22 mouse cellular contexts compared by ENCODE assay signal in genomic region chr13:56026623-56027022, GRCm38 (mm10).
DNase-seq lines count a peak whose midpoint lies in the region; ATAC-seq and TF ChIP-seq lines count a peak whose summit lies in the region.
"Had no signal": no experiment of that assay in that cellular context is flagged by ENCODE, and none has a peak within 500 bp of the region (broad histone marks: within the 10 kb centered on the region; RNA-seq: fewer than 3 reads in every experiment).

No protein-coding gene starts in this region.

- H3K9me3 ChIP-seq in lung, embryonic 14.5 days (ENCODE audit: low read depth, low read length), result no peaks in the 10 kb centered on the region
- no peaks in the 10 kb centered on the region for H3K9me3 ChIP-seq in stomach, embryonic 16.5 days (replicated peaks; ENCODE audit: control insufficient read depth, low read length)
- no peaks in the 10 kb centered on the region for H3K9me3 ChIP-seq in stomach, postnatal 0 days (ENCODE audit: control insufficient read depth, low read length)
- H3K9me3 ChIP-seq: embryonic facial prominence, embryonic 10.5 days; embryonic facial prominence, embryonic 12.5 days; forebrain, embryonic 13.5 days; forebrain, embryonic 15.5 days had no signal

- no peak for ATAC-seq in lung, embryonic 14.5 days (ENCODE audit: insufficient read depth)
- ATAC-seq in stomach, embryonic 16.5 days (ENCODE audit: insufficient read depth, low FRiP score), result no peak
- ATAC-seq in stomach, postnatal 0 days (ENCODE audit: low FRiP score, low TSS enrichment), result no peak
- ATAC-seq: activated CD4-positive, CD25-positive, alpha-beta regulatory T cell, adult 4 months; forebrain, embryonic 13.5 days; forebrain, embryonic 15.5 days; Patski had no signal

- TF ChIP-seq EP300 in stomach, postnatal 0 days (optimal IDR thresholded peaks at IDR 0.05), result no peak

- H3K9ac ChIP-seq in lung, embryonic 14.5 days, result no peak overlapping the region
- no peak overlapping the region for H3K9ac ChIP-seq in stomach, embryonic 16.5 days (ENCODE audit: low read length)
- H3K9ac ChIP-seq in stomach, postnatal 0 days (ENCODE audit: low read length), result no peak overlapping the region
- H3K9ac ChIP-seq: embryonic facial prominence, embryonic 12.5 days; forebrain, embryonic 13.5 days; forebrain, embryonic 15.5 days had no signal

- H3K4me1 ChIP-seq in lung, embryonic 14.5 days (ENCODE audit: insufficient read depth), result no peaks in the 10 kb centered on the region
- peaks cover 26% of the 10 kb centered on the region for H3K4me1 ChIP-seq in stomach, embryonic 16.5 days (ENCODE audit: control insufficient read depth, insufficient read depth, low read length)
- 0 out of 2 replicates have a peak, but pooled peaks cover 2% of the 10 kb centered on the region for H3K4me1 ChIP-seq in stomach, postnatal 0 days (replicated peaks; ENCODE audit: control insufficient read depth, insufficient read depth)
- H3K4me1 ChIP-seq: forebrain, embryonic 13.5 days; forebrain, embryonic 15.5 days had no signal

- H3K4me2 ChIP-seq in lung, embryonic 14.5 days, result no peak overlapping the region
- H3K4me2 ChIP-seq in stomach, embryonic 16.5 days (ENCODE audit: low read depth, low read length), result no peak overlapping the region
- no peak overlapping the region for H3K4me2 ChIP-seq in stomach, postnatal 0 days (replicated peaks; ENCODE audit: low read depth)
- H3K4me2 ChIP-seq: embryonic facial prominence, embryonic 12.5 days; forebrain, embryonic 13.5 days; forebrain, embryonic 15.5 days had no signal

- H3K27ac ChIP-seq in lung, embryonic 14.5 days (ENCODE audit: low read depth), result no peak overlapping the region
- H3K27ac ChIP-seq in stomach, embryonic 16.5 days (ENCODE audit: low read length), result peak overlapping the region; percentile 81; the same call in 1 of the 2 replicates
- no peak overlapping the region for H3K27ac ChIP-seq in stomach, postnatal 0 days (replicated peaks)
- H3K27ac ChIP-seq: embryonic facial prominence, embryonic 10.5 days; embryonic facial prominence, embryonic 12.5 days; forebrain, embryonic 13.5 days; forebrain, embryonic 15.5 days had no signal

- no peak overlapping the region for H3K4me3 ChIP-seq in lung, embryonic 14.5 days (ENCODE audit: low read depth, low read length)
- H3K4me3 ChIP-seq in stomach, embryonic 16.5 days (replicated peaks; ENCODE audit: low read length), result no peak overlapping the region
- H3K4me3 ChIP-seq in stomach, postnatal 0 days (ENCODE audit: low read depth, low read length), result no peak overlapping the region
- H3K4me3 ChIP-seq: embryonic facial prominence, embryonic 10.5 days; embryonic facial prominence, embryonic 12.5 days; forebrain, embryonic 13.5 days; forebrain, embryonic 15.5 days had no signal

- H3K27me3 ChIP-seq in lung, embryonic 14.5 days (ENCODE audit: insufficient read depth, low read length), result peaks cover 7% of the 10 kb centered on the region; the same call in 1 of the 2 replicates
- no peaks in the 10 kb centered on the region for H3K27me3 ChIP-seq in stomach, embryonic 16.5 days (ENCODE audit: control insufficient read depth, insufficient read depth, low read length)
- no peaks in the 10 kb centered on the region for H3K27me3 ChIP-seq in stomach, postnatal 0 days (ENCODE audit: control insufficient read depth, insufficient read depth, low read length)
- H3K27me3 ChIP-seq: embryonic facial prominence, embryonic 12.5 days; forebrain, embryonic 13.5 days; forebrain, embryonic 15.5 days; Patski had no signal

- H3K36me3 ChIP-seq in lung, embryonic 14.5 days (ENCODE audit: insufficient read depth), result no peaks in the 10 kb centered on the region
- no peaks in the 10 kb centered on the region for H3K36me3 ChIP-seq in stomach, embryonic 16.5 days (ENCODE audit: control insufficient read depth, insufficient read depth, low read length)
- no peaks in the 10 kb centered on the region for H3K36me3 ChIP-seq in stomach, postnatal 0 days (ENCODE audit: control insufficient read depth, insufficient read depth, low read length)
- H3K36me3 ChIP-seq: embryonic facial prominence, embryonic 10.5 days; embryonic facial prominence, embryonic 12.5 days; forebrain, embryonic 15.5 days had no signal

- peak; percentile 51 for DNase-seq in heart, adult 11 months
- DNase-seq in heart, postnatal 10 days, result no peak
- DNase-seq in lung, embryonic 14.5 days, result peak; percentile 33
- DNase-seq in lung, postnatal 10 days, result no peak
- DNase-seq in stomach, postnatal 0 days (ENCODE audit: low spot score), result no peak
- DNase-seq in 3T3-L1 (ENCODE audit: low read depth, low spot score), result peak; percentile 52
- DNase-seq in ovary, postnatal 14 days (ENCODE audit: low spot score), result no peak
- DNase-seq: adrenal gland, adult 8-10 months; adrenal gland, postnatal 14 days; adrenal gland, postnatal 36 days; cerebellum, adult 11-12 months; cerebellum, adult 2 months; cerebellum, adult 9-10 months; cerebellum, postnatal 10 days; cerebellum, postnatal 25 days had no signal

- TF ChIP-seq CTCF in lung, embryonic 14.5 days (IDR thresholded peaks at IDR 0.05; ENCODE audit: low read depth), result no peak
- TF ChIP-seq CTCF in stomach, postnatal 0 days (IDR thresholded peaks at IDR 0.05; ENCODE audit: low read depth), result no peak

- intact Hi-C loops in heart, postnatal 10 days (cut with DNase I), result no loop called here

- 33% methylated on average over 5 of the region's 5 CpGs for WGBS in lung, embryonic 14.5 days
- WGBS in stomach, embryonic 16.5 days, result 56% methylated on average over 5 of the region's 5 CpGs
- WGBS in stomach, postnatal 0 days, result 28% methylated on average over 5 of the region's 5 CpGs

Comparison
In these comparisons a context has a peak if more than half of its experiments do, and no peak if none do; other contexts are left out.
1. DNase-seq: peak in heart, adult 11 months (single experiment), lung, embryonic 14.5 days (single experiment) and 3T3-L1 (single experiment); none in heart, postnatal 10 days (0 of 2), lung, postnatal 10 days (single experiment), stomach, postnatal 0 days (single experiment) and ovary, postnatal 14 days (single experiment).